Mouse (Mus musculus) ES-E14 (cell line): ENCODE data around the gene Tnrc6c.

Experiments
- HCFC1 ChIP-seq: IDR thresholded peaks from 2 replicates; pipeline ENCODE4 v1.6.1; 2012; ENCODE audit warnings: low read length, inconsistent platforms, borderline replicate concordance; ENCODE audit not compliant: insufficient read depth
- ZNF384 ChIP-seq: IDR thresholded peaks from 2 replicates; pipeline ENCODE4 v1.6.1; 2012; ENCODE audit warnings: low read depth, low read length, inconsistent platforms

GRCm38 (mm10) chr11:117612885-117613284, 41.2 kb upstream of the Tnrc6c start:
- no peak for TF ChIP-seq ZNF384
- no peak for TF ChIP-seq HCFC1
